Mouse (Mus musculus): ENCODE data around the gene Prm1.

DNA sequence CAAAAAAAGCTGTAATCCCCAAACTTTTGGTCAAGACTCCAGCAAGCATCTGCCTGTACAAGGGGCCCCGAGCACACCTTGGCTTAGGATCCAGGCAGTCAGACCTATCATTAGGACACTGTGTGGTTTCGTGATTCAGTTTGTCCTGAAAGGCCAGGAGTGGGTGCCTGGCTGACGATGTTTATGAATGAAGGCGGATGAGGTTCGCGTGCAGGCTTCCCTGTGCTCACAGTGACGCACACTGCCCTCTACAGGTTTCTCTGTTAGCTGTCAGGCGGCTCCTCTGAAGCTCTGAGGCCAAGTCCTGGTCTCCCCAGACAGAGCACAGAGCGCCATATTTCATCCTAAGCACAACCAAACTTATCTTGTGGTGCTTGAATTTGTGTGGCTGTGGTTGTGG is 19.4 kb downstream of the Prm1 start:
- TF ChIP-seq POLR2A (IDR thresholded peaks at IDR 0.05; ENCODE audit: low read depth, low read length) (no peak), CTCF (conservative IDR thresholded peaks at IDR 0.05; ENCODE audit: insufficient read depth, insufficient read length, low read depth, low read length) (peak; percentile 94)
